Comparison of ENCODE assay signal across 23 mouse cellular contexts in genomic region chr12:31299126-31299525, GRCm38 (mm10). TPM values are rescaled to one million over a fixed set of nuclear protein-coding genes. Genes with fewer than 3 reads are reported as not detected.
"Had no signal": no experiment of that assay in that cellular context is flagged by ENCODE, and none has a peak within 500 bp of the region (broad histone marks: within the 10 kb centered on the region; RNA-seq: fewer than 3 reads in every experiment).

No protein-coding gene starts in this region.

- H3K36me3 ChIP-seq: midbrain, embryonic 10.5 days; neural tube, embryonic 15.5 days had no signal

- H3K9me3 ChIP-seq: limb, embryonic 13.5 days; midbrain, embryonic 10.5 days; neural tube, embryonic 15.5 days had no signal

- H3K9ac ChIP-seq: limb, embryonic 13.5 days; liver, embryonic 14.5 days; neural tube, embryonic 15.5 days had no signal

- H3K4me3 ChIP-seq: limb, embryonic 13.5 days; midbrain, embryonic 10.5 days; myocyte; neural tube, embryonic 15.5 days had no signal

- H3K27me3 ChIP-seq: limb, embryonic 13.5 days; neural tube, embryonic 15.5 days had no signal

- DNase-seq: kidney, postnatal 10 days; left cerebral cortex, postnatal 4 days; midbrain, embryonic 14.5 days; right cerebral cortex, adult 18-20 months; right cerebral cortex, postnatal 25 days; thymus, postnatal 36 days had no signal

- H3K4me2 ChIP-seq: limb, embryonic 13.5 days; neural tube, embryonic 15.5 days had no signal

- H3K27ac ChIP-seq: limb, embryonic 13.5 days; liver, embryonic 14.5 days; midbrain, embryonic 10.5 days; neural tube, embryonic 15.5 days had no signal

RNA-seq across cellular contexts. Expression of gene Gm6993, which starts 58.6 kb away (rescaled TPM):
- total RNA-seq: layer of hippocampus, adult 8-10 months; layer of hippocampus, postnatal 14 days; left cerebral cortex, adult 18-20 months; left cerebral cortex, postnatal 10 days; left cerebral cortex, postnatal 4 days; liver, adult 2 months; megakaryocyte, adult 5-6 weeks had no signal
- polyA plus RNA-seq: large intestine, adult 2 months; limb, embryonic 13.5 days; liver, adult 2 months; liver, embryonic 14.5 days; lung, embryonic 16.5 days; midbrain, embryonic 10.5 days; midbrain, embryonic 14.5 days; myocyte; neural tube, embryonic 11.5 days; neural tube, embryonic 15.5 days; small intestine, adult 2 months; stomach, embryonic 16.5 days; thymus, postnatal 0 days had no signal
